Mouse (Mus musculus) kidney, adult 2 months (tissue): ENCODE data around the gene Pfkfb2.

ENCODE experiments used
- CTCF ChIP-seq: fragments of 200-500 bp; conservative IDR thresholded peaks from 2 replicates; pipeline ENCODE4 v1.5.1; 2011; ENCODE audit warnings: low read depth, mild to moderate bottlenecking, control low read depth, low read length, moderate library complexity, mixed read lengths; ENCODE audit not compliant: insufficient read depth, insufficient read length
- POLR2A ChIP-seq: fragments of 200-500 bp; IDR thresholded peaks from one replicate; pipeline ENCODE4 v1.6.1; 2011; ENCODE audit warnings: low read depth, low read length, control low read depth

DNA sequence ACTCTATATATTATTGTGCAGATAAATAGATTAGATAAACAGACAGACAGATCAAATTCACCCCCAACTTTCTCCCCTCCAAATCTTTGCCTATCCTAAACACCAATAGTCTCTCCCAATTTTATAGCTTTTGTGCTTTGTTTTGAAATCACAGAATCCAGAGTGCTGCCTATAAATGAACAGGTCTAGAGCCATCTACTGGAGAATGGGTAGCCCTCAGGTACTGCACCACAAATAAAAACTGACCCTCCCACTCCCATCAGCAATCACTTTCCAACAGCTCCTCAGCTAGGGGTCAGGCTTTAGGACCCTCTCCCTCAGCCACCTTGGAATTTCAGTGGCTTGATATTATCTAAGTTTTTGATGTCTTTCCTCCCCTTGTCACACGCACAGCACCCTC is 47.6 kb upstream of the Pfkfb2 start:
- TF ChIP-seq POLR2A, result no peak
- peak; percentile 31; the same call in 1 of the 2 replicates for TF ChIP-seq CTCF
